Mouse (Mus musculus): ENCODE data around the gene Gm1110.
"Not testable (repeated sequence)": the region's sequence is repeated elsewhere in the genome, so short reads cannot be mapped to it uniquely, and the experiment has no call there.

Gene Gm1110

DNA sequence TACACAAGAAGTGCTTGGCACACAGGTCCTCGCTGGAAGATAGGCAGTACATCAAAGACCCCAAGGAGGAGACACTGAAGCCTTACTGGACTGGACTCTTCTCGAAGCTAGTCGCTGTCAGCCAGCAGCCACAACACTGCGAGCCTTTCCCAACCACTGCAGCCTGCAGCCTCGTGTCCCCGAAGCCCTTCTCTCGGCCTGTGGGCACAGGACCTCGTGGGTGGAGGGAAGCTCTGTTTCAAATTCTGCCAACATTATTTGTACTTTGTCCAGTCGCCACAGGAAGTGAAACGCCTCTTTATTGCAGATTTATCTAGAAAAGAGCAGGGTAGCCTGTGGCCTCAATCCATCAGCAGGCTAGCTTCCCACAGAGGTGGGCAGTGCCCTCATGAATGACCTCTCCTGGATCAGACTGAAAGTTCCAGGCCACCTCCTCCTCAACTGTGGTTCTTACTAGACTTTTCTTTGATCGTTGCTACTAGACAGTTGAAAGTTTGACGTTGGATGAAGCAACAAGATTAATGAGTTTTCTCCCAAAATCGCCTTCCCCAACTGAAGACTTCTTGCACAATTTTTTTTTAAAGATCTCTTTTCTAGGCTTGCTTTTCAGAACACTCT is at the start of gene Gm1110:
Gm1110 (minus strand) TSS at position 203 of the 618 bp plus-strand sequence.
- no peak for DNase-seq (ENCODE audit: low read depth)

DNA sequence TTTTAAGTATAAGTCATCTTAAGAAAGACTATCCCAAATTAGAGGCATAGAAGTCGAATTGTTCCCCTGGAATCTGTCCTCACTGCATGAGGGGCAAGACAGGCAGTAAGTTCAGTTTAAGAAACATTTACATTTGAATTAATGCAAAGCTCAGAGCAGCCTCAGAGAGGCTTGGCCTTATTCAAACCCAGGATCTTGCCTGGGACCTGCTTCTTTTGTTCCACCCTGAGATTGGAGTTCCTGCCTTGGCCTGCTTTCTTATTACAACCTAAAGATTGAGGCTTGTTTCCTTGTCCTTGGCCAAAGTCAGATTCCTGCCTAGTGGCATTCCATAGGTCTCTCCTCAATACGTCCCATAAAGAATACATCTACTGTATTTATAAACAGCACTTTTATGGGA is 24.9 kb upstream of the Gm1110 start:
- no peak for DNase-seq (ENCODE audit: low read depth)

DNA sequence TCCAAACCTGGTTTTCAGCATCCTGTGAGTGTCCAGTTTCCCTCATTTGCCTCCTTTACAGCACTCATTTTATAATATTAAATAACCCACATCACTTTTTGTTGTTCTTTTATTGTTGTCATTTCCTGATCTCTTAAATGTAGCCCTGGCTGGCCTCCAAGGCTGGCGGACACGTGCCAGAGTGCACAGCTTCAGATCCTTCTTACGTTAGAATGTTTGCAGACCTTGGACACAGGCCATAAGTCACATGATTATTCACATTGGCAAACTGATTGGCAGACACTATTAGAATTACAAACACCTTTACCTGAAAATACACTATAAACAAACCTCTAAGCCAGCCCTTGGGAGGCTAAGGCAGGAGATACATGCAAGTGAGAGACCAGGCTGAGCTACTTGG is 1.2 kb upstream of the Gm1110 start:
- no peak for DNase-seq (ENCODE audit: low read depth)

DNA sequence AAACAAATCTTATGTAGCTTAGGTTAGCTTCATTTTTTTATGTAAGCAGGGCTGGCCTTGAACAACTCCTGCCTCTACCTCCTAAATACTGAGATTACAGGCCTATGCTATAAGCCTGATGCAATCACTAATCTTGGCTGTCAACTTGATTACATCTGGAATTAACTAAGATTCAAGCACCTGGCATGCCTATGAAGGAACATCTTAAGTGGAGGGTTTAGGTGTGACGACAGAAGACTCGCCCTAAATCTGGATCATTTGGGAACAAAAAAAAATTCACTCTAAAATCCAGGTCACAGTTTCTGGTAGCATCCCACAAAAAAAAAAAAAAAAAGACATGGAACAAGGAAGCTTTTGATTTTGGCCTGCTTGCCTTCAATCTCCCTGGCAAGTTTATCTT is 3.1 kb downstream of the Gm1110 start:
- no peak for DNase-seq (ENCODE audit: low read depth)

DNA sequence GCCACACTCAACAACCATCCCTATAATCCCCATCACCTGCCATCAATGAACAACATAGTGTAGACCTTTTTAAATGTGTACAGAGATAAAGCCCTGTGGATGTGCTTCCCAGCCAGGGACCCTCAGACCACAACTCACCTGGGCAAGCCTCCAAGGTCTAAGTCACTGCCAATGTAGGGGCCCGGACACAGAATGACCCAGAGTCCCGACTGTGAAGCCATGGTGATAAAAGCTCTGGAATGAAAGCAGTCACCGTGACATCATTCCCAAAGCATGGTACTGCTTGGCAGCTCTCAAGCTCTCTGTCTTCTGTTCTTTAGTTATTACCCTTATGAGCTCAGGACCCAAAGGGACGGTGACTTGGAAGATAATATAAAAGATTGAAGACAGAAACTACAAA is 9.8 kb downstream of the Gm1110 start:
- no peak for DNase-seq (ENCODE audit: low read depth)

DNA sequence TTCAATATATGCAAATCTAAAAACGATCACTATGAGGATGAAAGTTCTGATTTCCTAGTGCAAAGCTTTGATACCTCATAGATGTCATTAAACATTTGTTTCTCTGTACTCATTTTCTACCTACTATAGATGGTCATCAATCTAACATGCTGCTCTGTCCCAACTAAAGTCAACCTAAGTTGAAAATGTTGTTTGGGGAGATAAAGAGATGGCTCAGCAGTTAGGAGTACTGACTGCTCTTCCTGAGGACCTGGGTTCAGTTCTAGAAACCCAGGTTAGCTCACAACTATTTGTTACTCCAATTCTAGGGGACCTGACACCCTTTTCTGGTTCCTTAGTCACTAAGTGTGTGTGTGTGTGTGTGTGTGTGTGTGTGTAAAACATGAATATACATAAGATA is 11.7 kb downstream of the Gm1110 start:
- DNase-seq (ENCODE audit: low read depth), result no peak

DNA sequence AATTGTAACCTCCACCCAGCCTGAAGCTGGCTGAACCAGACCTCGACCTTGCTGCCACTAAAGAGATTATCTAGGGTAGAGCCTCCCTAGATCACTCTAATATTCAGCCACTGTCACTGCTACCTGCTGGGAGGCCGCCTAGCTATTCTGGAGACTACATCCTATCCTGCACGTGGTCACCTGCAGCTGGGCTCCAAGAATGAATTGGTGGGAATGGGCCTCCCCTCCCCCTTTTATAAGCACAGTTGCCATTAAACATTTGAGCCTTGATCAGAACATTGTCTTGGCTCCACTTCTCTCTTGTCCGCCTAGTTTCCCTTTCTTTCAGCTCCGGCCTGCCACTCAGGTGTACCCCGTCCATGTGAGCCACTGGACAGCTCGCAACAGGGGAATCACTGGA is 53.1 kb downstream of the Gm1110 start:
- not testable (repeated sequence) for DNase-seq (ENCODE audit: low read depth)

DNA sequence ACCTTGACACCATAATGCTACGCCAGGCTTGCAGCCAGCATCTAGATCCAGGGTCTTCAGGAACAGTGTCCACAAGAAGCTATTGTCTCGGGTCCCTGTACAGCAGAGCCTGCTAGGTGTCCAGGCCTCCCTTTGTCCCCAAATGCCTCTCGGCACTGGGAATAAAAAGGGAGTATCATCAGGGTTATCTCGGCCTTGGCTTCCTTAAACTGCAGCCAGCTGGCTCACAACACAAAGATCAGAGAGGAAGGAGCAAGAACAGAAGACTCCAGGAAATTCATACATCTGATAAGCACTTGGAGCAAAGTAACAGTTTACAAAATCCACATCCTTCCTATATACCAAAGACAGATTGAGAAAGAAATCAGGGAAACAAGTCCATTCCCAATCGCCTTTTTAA is 62.2 kb downstream of the Gm1110 start, which contains the start of gene Glb1l3:
Glb1l3 (minus strand) TSS at position 140 of the 400 bp plus-strand sequence.
- DNase-seq (ENCODE audit: low read depth), result no peak

DNA sequence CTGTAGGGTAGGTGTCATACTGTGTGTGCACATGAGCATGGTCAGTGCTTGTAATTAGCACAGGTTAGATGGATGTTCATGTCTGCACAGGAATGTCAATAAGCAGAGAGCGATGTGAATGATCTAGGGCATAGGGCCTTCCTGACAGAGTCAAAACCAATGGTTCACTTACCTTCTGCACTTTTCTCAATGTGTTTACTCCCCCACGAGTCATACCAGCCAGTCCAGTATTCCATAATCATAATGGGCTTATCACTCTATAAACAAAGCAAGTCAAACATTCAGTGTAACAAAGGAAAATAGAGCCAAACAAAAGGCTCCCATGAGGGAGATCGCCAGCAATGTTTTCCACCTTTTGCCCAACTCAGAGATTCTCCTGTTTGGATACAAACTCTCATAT is 91.8 kb downstream of the Gm1110 start:
- DNase-seq (ENCODE audit: low read depth), result no peak
